Mouse (Mus musculus): Measurements from ENCODE around the gene Tomm6.

DNA sequence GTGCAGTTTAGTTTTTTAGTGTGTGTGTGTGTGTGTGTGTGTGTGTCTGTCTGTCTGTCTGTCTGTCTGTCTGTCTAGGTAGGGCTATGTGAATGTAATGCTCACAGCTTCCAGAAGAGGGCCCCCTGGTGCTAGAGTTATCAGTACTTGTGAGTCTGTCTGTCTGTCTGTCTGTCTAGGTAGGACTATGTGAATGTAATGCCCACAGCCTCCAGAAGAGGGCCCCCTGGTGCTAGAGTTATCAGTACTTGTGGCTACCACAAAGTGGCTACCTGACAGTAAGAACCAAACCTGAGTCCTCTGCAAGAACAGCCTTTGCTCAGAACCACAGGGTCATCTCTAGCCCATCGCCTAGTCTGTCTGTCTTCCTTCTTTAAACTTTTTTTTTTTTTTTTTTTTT, 41.5 kb downstream of the Tomm6 start:
- no peak for TF ChIP-seq EP300 (IDR thresholded peaks at IDR 0.05; ENCODE audit: low read depth)
- TF ChIP-seq CTCF (IDR thresholded peaks at IDR 0.05; ENCODE audit: low read depth), result peak; percentile 86

Data from liver, postnatal 0 days (tissue).